Mouse (Mus musculus) macrophage (primary cell): ENCODE results near the gene Nrxn3. TPM values are rescaled to one million over a fixed set of nuclear protein-coding genes. Genes with fewer than 3 reads are reported as not detected.

ENCODE experiments used
- H3K27ac ChIP-seq: fragments of 350-480 bp; formaldehyde crosslinking; 2 replicates; pipeline ENCODE4 v1.9.0; 2021
- H3K36me3 ChIP-seq: fragments of 350-480 bp; formaldehyde crosslinking; 2 replicates; pipeline ENCODE4 v1.9.0; 2021; ENCODE audit errors: inconsistent target
- H3K4me3 ChIP-seq: fragments of 350-480 bp; formaldehyde crosslinking; 2 replicates; pipeline ENCODE4 v1.9.0; 2021; ENCODE audit errors: inconsistent target
- H3K79me2 ChIP-seq: fragments of 350-480 bp; formaldehyde crosslinking; 2 replicates; pipeline ENCODE4 v1.9.0; 2021; ENCODE audit errors: inconsistent target
- WGBS: methylation state at CpG from one replicate; pipeline ENCODE4 v1.1.7; 2026; ENCODE audit warnings: inconsistent platforms; ENCODE audit not compliant: missing documents; 5-methylcytosine and 5-hydroxymethylcytosine counted together
- polyA plus RNA-seq: library from polyadenylated mRNA; stranded (reverse); fragments of 250-400 nt; gene quantifications from 3 replicates; pipeline ENCODE4 v1.2.4, GENCODE M21; 2018; ENCODE audit warnings: inconsistent platforms

Nrxn3 gene
- polyA plus RNA-seq, 1 experiment from 2014 or later, result not detected

GRCm38 (mm10) chr12:88992141-88992540 lies 269.5 kb downstream of the Nrxn3 start:
- no peak overlapping the region for H3K27ac ChIP-seq
- no peak overlapping the region for H3K4me3 ChIP-seq
- no peaks in the 10 kb centered on the region for H3K79me2 ChIP-seq
- 5% methylated on average over 2 of the region's 2 CpGs for WGBS
- H3K36me3 ChIP-seq, result no peaks in the 10 kb centered on the region

GRCm38 (mm10) chr12:88993788-88994187 lies 271.1 kb downstream of the Nrxn3 start:
- H3K27ac ChIP-seq, result no peak overlapping the region
- H3K36me3 ChIP-seq, result no peaks in the 10 kb centered on the region
- H3K79me2 ChIP-seq, result no peaks in the 10 kb centered on the region
- no peak overlapping the region for H3K4me3 ChIP-seq
- WGBS, result 91% methylated on average over 4 of the region's 4 CpGs

GRCm38 (mm10) chr12:89016436-89016835 lies 293.8 kb downstream of the Nrxn3 start:
- H3K79me2 ChIP-seq, result no peaks in the 10 kb centered on the region
- no peaks in the 10 kb centered on the region for H3K36me3 ChIP-seq
- WGBS, result 100% methylated on average over 1 of the region's 1 CpGs
- no peak overlapping the region for H3K27ac ChIP-seq
- no peak overlapping the region for H3K4me3 ChIP-seq

DNA sequence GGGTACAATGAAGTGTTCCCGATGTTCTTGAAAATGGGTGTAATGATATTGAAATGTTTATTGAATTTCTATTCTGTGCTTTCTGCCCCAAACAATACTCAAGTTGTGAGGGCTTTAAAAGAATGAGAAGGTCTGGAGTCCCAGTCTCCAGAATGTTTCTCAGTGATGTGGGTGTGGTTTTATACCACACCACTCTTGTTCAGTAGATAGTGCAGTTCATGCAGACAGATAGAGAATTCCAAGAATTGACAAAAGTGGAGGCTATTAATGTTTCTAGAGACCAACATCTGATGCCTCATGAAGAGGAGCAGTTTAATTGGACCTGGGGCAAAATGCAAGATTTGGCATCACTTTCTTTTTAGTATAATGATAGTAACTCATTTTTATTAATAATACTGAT lies 302.5 kb downstream of the Nrxn3 start:
- Histone ChIP-seq H3K4me3 (no peak overlapping the region), H3K36me3 (no peaks in the 10 kb centered on the region), H3K27ac (no peak overlapping the region), H3K79me2 (no peaks in the 10 kb centered on the region)
- 92% methylated on average over 1 of the region's 1 CpGs for WGBS

DNA sequence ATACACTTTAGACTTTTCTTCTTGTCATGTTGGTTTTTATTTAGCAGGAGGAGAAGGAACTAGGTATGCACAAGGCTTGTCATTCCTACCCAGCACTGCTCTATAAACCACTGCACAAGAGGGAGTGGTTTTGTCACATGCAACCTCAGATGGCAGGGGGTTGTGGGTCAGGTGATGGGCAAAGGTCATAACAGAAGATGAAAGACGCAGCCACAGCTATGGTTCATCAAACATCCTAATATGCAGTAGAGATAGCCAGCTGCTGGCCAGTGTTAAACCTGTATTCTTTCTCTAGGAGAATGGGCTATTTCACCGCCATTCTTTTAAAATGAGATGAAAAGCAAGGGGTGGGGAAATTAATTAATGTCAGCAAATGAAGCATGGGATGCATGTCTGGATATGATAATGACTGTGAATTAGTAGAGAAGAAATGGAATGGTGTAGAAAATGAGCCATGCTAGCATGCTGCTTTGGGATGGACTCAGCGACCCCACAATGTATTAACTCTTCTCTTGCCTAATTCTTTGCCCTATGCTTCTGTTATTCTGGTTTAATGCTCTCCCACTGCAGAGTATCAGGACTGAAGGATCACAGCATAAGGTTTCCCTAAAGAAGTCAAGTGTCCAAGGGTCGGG lies 313.4 kb downstream of the Nrxn3 start:
- H3K27ac ChIP-seq, result no peak overlapping the region
- no peaks in the 10 kb centered on the region for H3K79me2 ChIP-seq
- 74% methylated on average over 4 of the region's 4 CpGs for WGBS
- no peaks in the 10 kb centered on the region for H3K36me3 ChIP-seq
- no peak overlapping the region for H3K4me3 ChIP-seq

DNA sequence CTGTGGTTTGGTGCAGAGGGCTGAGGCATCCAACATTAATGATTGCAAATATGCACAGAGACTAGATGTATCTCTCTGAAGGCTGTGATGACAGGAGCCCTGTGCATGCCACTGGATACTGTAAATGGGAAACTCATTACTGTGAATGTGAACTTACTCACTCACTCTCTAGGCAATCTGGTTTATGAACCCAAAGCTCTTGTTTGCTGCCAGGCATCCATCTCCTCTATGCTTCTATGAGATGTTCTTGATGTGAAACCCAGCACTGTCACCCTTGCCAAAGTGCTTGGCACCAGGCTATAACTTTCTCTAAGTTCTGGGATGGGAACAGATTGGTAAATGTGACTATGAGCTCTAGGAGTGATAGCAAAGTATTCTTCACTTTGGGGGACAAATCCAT lies 317.5 kb downstream of the Nrxn3 start:
- Histone ChIP-seq H3K79me2 (no peaks in the 10 kb centered on the region), H3K27ac (no peak overlapping the region)

GRCm38 (mm10) chr12:89041429-89042107 lies 318.9 kb downstream of the Nrxn3 start:
- Histone ChIP-seq H3K36me3 (no peaks in the 10 kb centered on the region), H3K27ac (no peak overlapping the region), H3K79me2 (no peaks in the 10 kb centered on the region), H3K4me3 (no peak overlapping the region)
- 65% methylated on average over 2 of the region's 2 CpGs for WGBS

More for the DNA sequence above, 317.5 kb downstream of the Nrxn3 start:
- Histone ChIP-seq H3K4me3 (no peak overlapping the region), H3K36me3 (no peaks in the 10 kb centered on the region)

DNA sequence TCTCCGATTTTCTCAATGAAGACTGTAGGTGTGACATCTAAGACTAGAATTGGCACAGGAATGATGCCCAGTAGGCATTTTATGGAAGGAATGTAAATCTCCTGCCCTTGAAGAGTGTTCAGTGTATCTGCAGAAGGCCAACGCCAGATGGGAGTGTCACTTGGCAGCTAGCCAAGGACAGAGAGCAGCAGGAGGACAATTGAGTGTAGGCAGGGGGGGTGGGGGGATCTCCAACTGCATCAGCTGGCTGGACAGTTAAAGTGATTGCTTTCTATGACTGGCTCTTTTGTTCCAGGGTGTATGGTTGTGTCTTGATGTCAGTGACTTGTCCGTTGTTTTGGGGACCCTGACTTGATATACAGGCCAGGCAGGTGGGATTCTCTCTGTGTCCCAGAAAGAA lies 326.6 kb downstream of the Nrxn3 start:
- Histone ChIP-seq H3K27ac (no peak overlapping the region), H3K36me3 (no peaks in the 10 kb centered on the region), H3K4me3 (no peak overlapping the region), H3K79me2 (no peaks in the 10 kb centered on the region)
- 64% methylated on average over 2 of the region's 3 CpGs for WGBS

- no peak overlapping the region for H3K27ac ChIP-seq
These were observed 327.0 kb downstream of the Nrxn3 start for GRCm38 (mm10) chr12:89049686-89050085.

DNA sequence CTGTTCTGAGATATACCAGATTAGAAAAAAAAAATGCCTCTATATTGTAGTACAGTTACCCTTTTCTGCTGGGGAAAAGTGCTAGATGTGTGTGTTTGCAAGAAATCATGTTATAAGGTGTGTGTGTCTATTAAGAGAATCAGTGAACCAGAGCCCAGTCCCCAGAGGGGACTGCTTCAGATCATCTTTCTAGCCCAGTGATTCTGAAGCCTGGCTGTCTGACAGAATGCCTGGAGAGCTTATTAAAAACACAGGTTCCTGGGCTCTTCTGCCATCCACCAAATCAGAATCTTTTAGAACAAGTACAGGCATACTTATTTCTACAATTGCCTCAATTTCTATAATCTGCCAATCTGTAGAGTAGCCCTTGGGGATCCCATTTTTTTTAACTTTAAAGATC lies 349.8 kb downstream of the Nrxn3 start:
- H3K27ac ChIP-seq, result no peak overlapping the region

More at GRCm38 (mm10) chr12:89049686-89050085, 327.0 kb downstream of the Nrxn3 start:
- no peaks in the 10 kb centered on the region for H3K79me2 ChIP-seq
- H3K4me3 ChIP-seq, result no peak overlapping the region
- H3K36me3 ChIP-seq, result no peaks in the 10 kb centered on the region

GRCm38 (mm10) chr12:89073167-89073743 lies 350.6 kb downstream of the Nrxn3 start:
- H3K36me3 ChIP-seq, result no peaks in the 10 kb centered on the region
- H3K4me3 ChIP-seq, result no peak overlapping the region
- H3K27ac ChIP-seq, result no peak overlapping the region
- no peaks in the 10 kb centered on the region for H3K79me2 ChIP-seq
- 77% methylated on average over 5 of the region's 5 CpGs for WGBS

More for the DNA sequence above, 349.8 kb downstream of the Nrxn3 start:
- Histone ChIP-seq H3K79me2 (no peaks in the 10 kb centered on the region), H3K4me3 (no peak overlapping the region), H3K36me3 (no peaks in the 10 kb centered on the region)

DNA sequence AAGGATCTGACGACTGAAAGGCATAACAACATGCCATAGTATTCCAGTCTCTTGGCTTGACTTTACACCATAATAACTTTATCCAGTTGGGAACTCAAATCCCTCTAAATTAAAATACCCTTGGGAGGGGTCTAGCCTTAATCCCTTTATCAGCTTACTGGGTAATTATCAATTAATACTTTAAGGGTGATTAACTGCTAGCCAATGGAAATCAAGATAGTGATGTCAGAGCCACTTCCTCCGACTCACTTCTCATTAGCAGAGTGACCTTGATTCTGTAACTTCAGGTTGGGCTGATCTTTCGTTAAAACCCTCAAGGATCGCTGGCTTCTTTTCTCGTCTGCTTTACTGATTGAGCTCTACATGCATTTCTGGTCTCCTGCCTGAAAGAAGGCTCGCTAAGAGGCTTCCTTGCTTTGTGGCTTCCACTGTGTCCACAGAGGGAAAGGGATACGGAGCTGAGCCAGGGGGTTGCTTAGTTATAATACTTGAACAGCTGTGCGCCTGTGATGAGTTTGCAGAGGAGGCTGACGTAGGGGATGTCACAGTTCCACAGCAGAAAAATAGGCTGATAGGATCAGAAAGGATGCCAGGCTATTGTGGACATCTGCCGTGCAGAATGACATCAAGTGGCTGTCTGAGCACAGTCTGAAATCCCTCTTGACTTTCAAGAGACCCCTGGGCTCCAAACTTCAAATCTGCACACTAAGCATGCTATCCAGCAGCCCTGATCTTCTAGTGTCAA lies 352.0 kb downstream of the Nrxn3 start:
- 67% methylated on average over 10 of the region's 10 CpGs for WGBS

DNA sequence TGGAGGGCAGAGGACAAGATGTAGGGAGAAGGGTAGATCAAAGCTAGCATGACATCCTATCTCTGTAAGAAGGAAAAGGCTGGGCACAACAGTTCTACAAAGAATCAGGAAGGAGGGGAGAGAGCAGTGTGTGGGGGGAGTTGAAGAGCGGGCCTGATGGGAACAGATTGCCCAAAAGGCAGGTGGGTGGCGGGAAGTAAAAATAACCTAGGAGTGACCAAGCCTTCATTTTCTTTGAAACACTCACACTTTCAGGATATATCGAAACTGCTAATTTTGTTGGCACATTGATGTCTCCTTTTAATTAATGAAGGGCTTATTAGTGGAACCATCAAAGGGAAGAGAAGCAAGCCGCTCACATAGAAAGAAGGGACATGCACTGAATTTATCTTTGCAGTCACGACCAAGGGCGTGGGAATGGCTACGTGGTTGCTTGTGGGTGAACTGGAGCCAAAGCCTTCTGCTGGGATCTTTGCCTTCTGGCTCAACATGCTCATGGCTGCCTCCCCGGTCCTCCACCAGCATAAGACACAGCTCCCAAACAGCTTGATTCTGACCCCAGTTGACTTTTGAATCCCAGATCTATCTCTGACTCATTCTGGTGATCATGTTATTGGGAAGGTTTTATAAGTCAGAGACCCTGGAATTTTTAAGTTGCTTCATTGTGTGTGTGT lies 371.3 kb downstream of the Nrxn3 start:
- H3K27ac ChIP-seq, result no peak overlapping the region
- H3K36me3 ChIP-seq, result no peaks in the 10 kb centered on the region
- H3K4me3 ChIP-seq, result no peak overlapping the region
- 93% methylated on average over 8 of the region's 8 CpGs for WGBS
- H3K79me2 ChIP-seq, result no peaks in the 10 kb centered on the region

More for the DNA sequence above, 352.0 kb downstream of the Nrxn3 start:
- Histone ChIP-seq H3K79me2 (no peaks in the 10 kb centered on the region), H3K4me3 (no peak overlapping the region), H3K36me3 (no peaks in the 10 kb centered on the region), H3K27ac (no peak overlapping the region)

- H3K27ac ChIP-seq, result no peak overlapping the region
- H3K4me3 ChIP-seq, result no peak overlapping the region
- H3K79me2 ChIP-seq, result no peaks in the 10 kb centered on the region
- no peaks in the 10 kb centered on the region for H3K36me3 ChIP-seq
- WGBS, result 96% methylated on average over 2 of the region's 2 CpGs
These were observed 374.9 kb downstream of the Nrxn3 start for GRCm38 (mm10) chr12:89097561-89097960.
